Comparison of ENCODE assay signal across 8 mouse cellular contexts in the genomic region with DNA sequence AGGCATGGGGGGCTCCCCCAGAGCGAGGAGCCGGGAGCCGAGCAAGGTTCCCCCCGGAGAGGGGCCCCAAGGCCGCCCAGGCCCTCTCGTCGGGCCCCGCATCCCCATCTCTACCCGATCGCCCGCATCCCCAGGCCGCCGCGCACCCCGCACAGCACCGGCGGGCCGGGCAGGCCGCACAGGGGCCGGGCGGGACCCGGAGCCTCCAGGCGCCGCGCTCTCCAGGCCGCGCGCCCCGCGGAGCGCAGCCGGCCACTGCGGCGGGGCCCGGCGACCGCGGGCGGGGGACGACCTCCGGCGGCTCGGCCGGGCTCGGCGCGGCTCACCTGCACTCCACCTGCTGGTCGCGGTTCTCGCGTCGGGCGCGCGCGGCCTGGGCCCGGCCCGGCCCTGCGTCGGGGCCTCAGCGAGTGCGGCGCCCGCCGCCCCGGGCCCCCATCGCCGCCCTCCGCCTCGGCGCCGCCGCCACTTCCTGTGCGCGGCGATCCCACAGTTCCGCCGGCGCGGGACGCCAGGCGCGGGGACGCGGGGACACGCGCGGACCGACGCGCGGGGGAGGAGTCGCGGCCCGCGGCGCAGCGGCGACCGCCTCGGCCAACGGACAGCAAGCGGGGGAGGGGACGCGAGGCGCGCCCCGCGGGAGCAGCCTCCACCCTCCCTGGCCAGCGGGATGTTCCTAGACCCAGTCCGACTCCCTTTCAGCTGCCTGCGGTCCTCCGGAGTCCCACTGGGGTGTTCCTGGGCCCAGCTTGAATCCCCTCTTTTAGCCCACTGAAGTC. TPM values are rescaled to one million over a fixed set of nuclear protein-coding genes. Genes with fewer than 3 reads are reported as not detected.
DNase-seq lines count a peak whose midpoint lies in the region; ATAC-seq and TF ChIP-seq lines count a peak whose summit lies in the region.

Agpat3 (minus strand) TSS at position 603 of the 779 bp plus-strand sequence.

- under 1% methylated on average over 78 of the region's 113 CpGs for WGBS in hindbrain, embryonic 14.5 days

- no peak within 1 kb of the TSS for H3K27ac ChIP-seq in ES-E14 (ENCODE audit: insufficient read depth, low read depth, low read length, poor library complexity, severe bottlenecking)
- peak within 1 kb of the TSS; percentile 68 for H3K27ac ChIP-seq in hindbrain, embryonic 14.5 days

- peak within 1 kb of the TSS; percentile 76 to 81 for H3K4me3 ChIP-seq in ES-E14 (ENCODE audit: insufficient read depth in 1 of 2, low read depth in 1 of 2, low read length in 2 of 2, poor library complexity in 1 of 2, severe bottlenecking in 1 of 2)
- H3K4me3 ChIP-seq in hindbrain, embryonic 14.5 days (replicated peaks; ENCODE audit: low read length) = peak within 1 kb of the TSS; percentile 82

- in situ Hi-C loops in ES-E14 (cut with MboI; ENCODE audit: low sequenced_read_pairs in 2 of 2, unreplicated experiment in 2 of 2) = no loop called here

- peak within 1 kb of the TSS; percentile 92 for H3K4me2 ChIP-seq in hindbrain, embryonic 14.5 days (replicated peaks)

- no peaks in the 10 kb centered on the region; the same call in 1 of the 2 replicates for H3K36me3 ChIP-seq in ES-E14 (ENCODE audit: control insufficient read depth, insufficient read depth, low read length, poor library complexity, severe bottlenecking)
- H3K36me3 ChIP-seq in hindbrain, embryonic 14.5 days (replicated peaks; ENCODE audit: control insufficient read depth, insufficient read depth) = no peaks in the 10 kb centered on the region

- ATAC-seq in hindbrain, embryonic 14.5 days (ENCODE audit: low FRiP score) = peak; percentile 83

- peaks cover 0 to 14% of the 10 kb centered on the region in 2 experiments; a peak in 2 of 4 replicates for H3K4me1 ChIP-seq in ES-E14 (ENCODE audit: control insufficient read depth in 2 of 2, insufficient read depth in 2 of 2, low read length in 2 of 2, poor library complexity in 1 of 2)
- peaks cover 24% of the 10 kb centered on the region for H3K4me1 ChIP-seq in hindbrain, embryonic 14.5 days (replicated peaks; ENCODE audit: control insufficient read depth, insufficient read depth, low read length)

- H3K27me3 ChIP-seq in hindbrain, embryonic 14.5 days (ENCODE audit: control insufficient read depth, insufficient read depth, low read length) = no peaks in the 10 kb centered on the region

- peak within 1 kb of the TSS; percentile 79 for H3K9ac ChIP-seq in ES-E14 (ENCODE audit: insufficient read depth, low read depth, low read length, poor library complexity, severe bottlenecking)
- peak within 1 kb of the TSS; percentile 99 for H3K9ac ChIP-seq in hindbrain, embryonic 14.5 days

- H3K9me3 ChIP-seq in ES-E14 (ENCODE audit: control insufficient read depth, insufficient read depth, low read depth, low read length) = no peaks in the 10 kb centered on the region
- no peaks in the 10 kb centered on the region for H3K9me3 ChIP-seq in hindbrain, embryonic 14.5 days (ENCODE audit: control insufficient read depth, low read length)

- DNase-seq in ES-E14 (ENCODE audit: low read depth, low spot score) = no peak
- peak; percentile 75 to 78 for DNase-seq in cerebellum, postnatal 14 days
- DNase-seq in gastrocnemius, adult 18-20 months (ENCODE audit: low spot score) = peak; percentile 56
- peak; percentile 65 for DNase-seq in hindbrain, embryonic 14.5 days (ENCODE audit: low spot score)
- peak; percentile 44 to 58 for DNase-seq in layer of hippocampus, postnatal 25 days (ENCODE audit: extremely low spot score in 1 of 2, low spot score in 1 of 2)
- peak; percentile 64 for DNase-seq in lung, postnatal 14 days
- DNase-seq in retina, adult 2 months (ENCODE audit: low read depth, low spot score) = peak; percentile 26
- peak; percentile 66 for DNase-seq in thymus, postnatal 25 days

TF ChIP-seq in ES-E14, 5 proteins besides CTCF, POLR2A, EP300 and RAD21:
- no peak for TF ChIP-seq CHD2 (IDR thresholded peaks at IDR 0.05; ENCODE audit: low read depth, low read length)
- no peak for TF ChIP-seq MAFK (IDR thresholded peaks at IDR 0.05; ENCODE audit: insufficient read depth, low read depth, low read length)
- no peak for TF ChIP-seq HCFC1 (IDR thresholded peaks at IDR 0.05; ENCODE audit: borderline replicate concordance, insufficient read depth, low read length)
- TF ChIP-seq ZNF384 (IDR thresholded peaks at IDR 0.05; ENCODE audit: low read depth, low read length) = no peak
- TF ChIP-seq ZC3H11A (IDR thresholded peaks at IDR 0.05; ENCODE audit: borderline replicate concordance, low read depth, low read length) = no peak

RNA-seq across cellular contexts. Expression of gene Agpat3, which starts in this region (rescaled TPM):
- total RNA-seq in ES-E14 (2012; rRNA removed) = 52.0 and 54.0 TPM in 2 replicates
- total RNA-seq in gastrocnemius, adult 18-20 months (2021) = 100 to 1,000 TPM; 115 to 118 TPM
- polyA plus RNA-seq in hindbrain, embryonic 14.5 days (2014; fragmentation: Nextera tagmentation; extraction: Ambion mirVana) = 80.3 and 81.5 TPM in 2 replicates
- total RNA-seq in layer of hippocampus, postnatal 25 days (2021) = 100 to 1,000 TPM; 233 TPM
